Mouse (Mus musculus) cerebral cortex, adult 2 months (tissue): ENCODE measurements around the gene Rfx5.

ENCODE experiments used
- WGBS: fragments of 180-500 bp; shearing (Covaris S2); methylation state at CpG from one replicate; pipeline ENCODE4 v1.1.7; 2018; 5-methylcytosine and 5-hydroxymethylcytosine counted together

The Rfx5 gene

GRCm38 (mm10) chr3:94936147-94936546, 17.7 kb upstream of the Rfx5 start:
- WGBS: 89% methylated on average over 5 of the region's 5 CpGs

GRCm38 (mm10) chr3:94937194-94937593, 16.7 kb upstream of the Rfx5 start:
- WGBS: 93% methylated on average over 7 of the region's 7 CpGs

GRCm38 (mm10) chr3:94940033-94940432, 13.8 kb upstream of the Rfx5 start:
- WGBS: 82% methylated on average over 9 of the region's 9 CpGs

GRCm38 (mm10) chr3:94942211-94942967, 11.5 kb upstream of the Rfx5 start:
- 91% methylated on average over 9 of the region's 9 CpGs for WGBS

- whole genome bisulfite sequencing: 19% methylated on average over 4 of the region's 4 CpGs
Observed at GRCm38 (mm10) chr3:94943706-94944105, 10.2 kb upstream of the Rfx5 start.

GRCm38 (mm10) chr3:94948066-94948614, 5.7 kb upstream of the Rfx5 start:
- WGBS: 69% methylated on average over 3 of the region's 3 CpGs

GRCm38 (mm10) chr3:94949645-94950044, 4.2 kb upstream of the Rfx5 start:
- 76% methylated on average over 3 of the region's 3 CpGs for WGBS

- WGBS: 62% methylated on average over 5 of the region's 5 CpGs
Observed at GRCm38 (mm10) chr3:94952806-94953205, 1.1 kb upstream of the Rfx5 start.

GRCm38 (mm10) chr3:94953384-94953763, 501 bp upstream of the Rfx5 start:
- WGBS: 6% methylated on average over 9 of the region's 9 CpGs

- WGBS: 93% methylated on average over 8 of the region's 8 CpGs
Observed at GRCm38 (mm10) chr3:94958295-94958694, 4.4 kb downstream of the Rfx5 start.

GRCm38 (mm10) chr3:94959871-94960270, 6.0 kb downstream of the Rfx5 start:
- WGBS: 46% methylated on average over 8 of the region's 8 CpGs

- WGBS: 59% methylated on average over 5 of the region's 5 CpGs
Observed at GRCm38 (mm10) chr3:94960322-94960721, 6.4 kb downstream of the Rfx5 start.

- 97% methylated on average over 1 of the region's 1 CpGs for WGBS
Observed at GRCm38 (mm10) chr3:94964989-94965388, 11.1 kb downstream of the Rfx5 start.

- 90% methylated on average over 1 of the region's 1 CpGs for WGBS
Observed at GRCm38 (mm10) chr3:94965878-94966277, 12.0 kb downstream of the Rfx5 start.

GRCm38 (mm10) chr3:94972552-94972951, 18.7 kb downstream of the Rfx5 start:
- WGBS: 93% methylated on average over 3 of the region's 3 CpGs

GRCm38 (mm10) chr3:94973620-94974019, 19.7 kb downstream of the Rfx5 start:
- WGBS: 82% methylated on average over 5 of the region's 5 CpGs

- 18% methylated on average over 9 of the region's 9 CpGs for WGBS
Observed at GRCm38 (mm10) chr3:94974026-94974527, 20.2 kb downstream of the Rfx5 start.

- WGBS: under 1% methylated on average over 56 of the region's 57 CpGs
Observed at GRCm38 (mm10) chr3:94974528-94975422, 20.9 kb downstream of the Rfx5 start, which contains the start of gene Pi4kb. Pi4kb (plus strand) TSS chr3:94974731.

GRCm38 (mm10) chr3:94984312-94984711, 30.4 kb downstream of the Rfx5 start:
- WGBS: 90% methylated on average over 11 of the region's 11 CpGs

GRCm38 (mm10) chr3:94985513-94985912, 31.6 kb downstream of the Rfx5 start:
- WGBS: 89% methylated on average over 2 of the region's 2 CpGs

- 48% methylated on average over 9 of the region's 9 CpGs for WGBS
Observed at GRCm38 (mm10) chr3:94989159-94989761, 35.4 kb downstream of the Rfx5 start.

GRCm38 (mm10) chr3:94996946-94997345, 43.1 kb downstream of the Rfx5 start:
- WGBS: 28% methylated on average over 2 of the region's 2 CpGs
